Mouse (Mus musculus): ENCODE results near the gene Apbb2.
"Not testable (repeated sequence)": the region's sequence is repeated elsewhere in the genome, so short reads cannot be mapped to it uniquely, and the experiment has no call there.

Gene Apbb2

GRCm38 (mm10) chr5:66302085-66302815 lies 316.3 kb downstream of the Apbb2 start:
- DNase-seq (ENCODE audit: extremely low read depth, low read depth): no peak

GRCm38 (mm10) chr5:66300576-66300975 lies 318.0 kb downstream of the Apbb2 start:
- no peak for DNase-seq (ENCODE audit: extremely low read depth, low read depth)

GRCm38 (mm10) chr5:66298856-66299255 lies 319.7 kb downstream of the Apbb2 start:
- DNase-seq (ENCODE audit: extremely low read depth, low read depth): no peak

GRCm38 (mm10) chr5:66296116-66296515 lies 322.5 kb downstream of the Apbb2 start:
- DNase-seq (ENCODE audit: extremely low read depth, low read depth): no peak

GRCm38 (mm10) chr5:66294952-66295351 lies 323.6 kb downstream of the Apbb2 start:
- no peak for DNase-seq (ENCODE audit: extremely low read depth, low read depth)

- no peak for DNase-seq (ENCODE audit: extremely low read depth, low read depth)
These were observed 324.4 kb downstream of the Apbb2 start for GRCm38 (mm10) chr5:66294106-66294625.

GRCm38 (mm10) chr5:66280742-66281141 lies 337.8 kb downstream of the Apbb2 start:
- DNase-seq (ENCODE audit: extremely low read depth, low read depth): no peak

- peak; percentile 3 for DNase-seq (ENCODE audit: extremely low read depth, low read depth)
These were observed 338.9 kb downstream of the Apbb2 start for GRCm38 (mm10) chr5:66279650-66280049.

- DNase-seq (ENCODE audit: extremely low read depth, low read depth): no peak
These were observed 344.2 kb downstream of the Apbb2 start for GRCm38 (mm10) chr5:66274417-66274816.

- no peak for DNase-seq (ENCODE audit: extremely low read depth, low read depth)
These were observed 347.4 kb downstream of the Apbb2 start for GRCm38 (mm10) chr5:66271141-66271540.

- DNase-seq (ENCODE audit: extremely low read depth, low read depth): no peak
These were observed 349.0 kb downstream of the Apbb2 start for GRCm38 (mm10) chr5:66269616-66270015.

- no peak for DNase-seq (ENCODE audit: extremely low read depth, low read depth)
These were observed 355.2 kb downstream of the Apbb2 start for GRCm38 (mm10) chr5:66263398-66263797.

- DNase-seq (ENCODE audit: extremely low read depth, low read depth): no peak
These were observed 356.1 kb downstream of the Apbb2 start for GRCm38 (mm10) chr5:66262475-66262874.

- no peak for DNase-seq (ENCODE audit: extremely low read depth, low read depth)
These were observed 358.7 kb downstream of the Apbb2 start, which contains the start of gene Nsun7 for GRCm38 (mm10) chr5:66259756-66260448. Gene Nsun7 (plus strand): TSS chr5:66259897.

- DNase-seq (ENCODE audit: extremely low read depth, low read depth): not testable (repeated sequence)
These were observed 359.2 kb downstream of the Apbb2 start for GRCm38 (mm10) chr5:66259431-66259755.

GRCm38 (mm10) chr5:66259000-66259399 lies 359.6 kb downstream of the Apbb2 start:
- DNase-seq (ENCODE audit: extremely low read depth, low read depth): no peak

GRCm38 (mm10) chr5:66255044-66255443 lies 363.5 kb downstream of the Apbb2 start:
- no peak for DNase-seq (ENCODE audit: extremely low read depth, low read depth)

GRCm38 (mm10) chr5:66253219-66253618 lies 365.4 kb downstream of the Apbb2 start:
- no peak for DNase-seq (ENCODE audit: extremely low read depth, low read depth)

Data from MEL-GATA-1-ER (cell line).